Mouse (Mus musculus): ENCODE results near the gene Satb2.

Gene Satb2

DNA sequence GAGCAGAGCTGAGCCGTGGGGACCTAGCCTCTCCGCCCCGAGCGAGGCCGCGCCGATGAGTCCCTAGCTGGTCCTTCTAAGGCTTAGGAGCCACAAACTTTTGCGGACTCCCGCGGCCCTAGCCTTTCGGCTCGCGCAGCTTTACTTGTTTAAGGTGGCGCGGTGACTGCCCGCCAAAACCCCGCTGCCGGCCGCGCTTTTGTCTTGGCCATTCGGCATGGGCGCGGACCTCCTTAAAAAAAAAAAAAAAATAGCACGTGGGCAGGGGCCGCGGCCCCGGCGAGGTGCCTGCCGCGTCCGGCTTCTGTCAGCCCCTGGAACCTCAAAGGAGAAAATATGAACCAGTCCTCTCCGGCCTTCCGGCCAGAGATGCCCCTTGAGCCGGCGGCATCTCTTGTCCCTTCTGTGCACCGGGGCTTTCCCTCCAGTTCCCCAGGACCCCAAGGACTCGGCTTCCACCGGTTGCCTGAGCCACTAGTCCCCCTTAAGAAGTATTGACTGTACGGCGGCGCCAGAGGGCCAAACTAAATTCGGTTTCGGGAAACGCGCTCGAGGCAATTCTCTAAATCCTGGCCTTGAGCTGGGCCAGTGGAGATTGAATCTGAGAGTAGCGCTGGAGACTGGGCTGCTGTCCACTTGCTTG, 5.4 kb downstream of the Satb2 start:
- peak; percentile 97 for DNase-seq

GRCm38 (mm10) chr1:56972251-56972949, 6.0 kb downstream of the Satb2 start:
- DNase-seq = peak; percentile 70

- DNase-seq = no peak
These were observed 6.6 kb downstream of the Satb2 start for GRCm38 (mm10) chr1:56971942-56972250.

DNA sequence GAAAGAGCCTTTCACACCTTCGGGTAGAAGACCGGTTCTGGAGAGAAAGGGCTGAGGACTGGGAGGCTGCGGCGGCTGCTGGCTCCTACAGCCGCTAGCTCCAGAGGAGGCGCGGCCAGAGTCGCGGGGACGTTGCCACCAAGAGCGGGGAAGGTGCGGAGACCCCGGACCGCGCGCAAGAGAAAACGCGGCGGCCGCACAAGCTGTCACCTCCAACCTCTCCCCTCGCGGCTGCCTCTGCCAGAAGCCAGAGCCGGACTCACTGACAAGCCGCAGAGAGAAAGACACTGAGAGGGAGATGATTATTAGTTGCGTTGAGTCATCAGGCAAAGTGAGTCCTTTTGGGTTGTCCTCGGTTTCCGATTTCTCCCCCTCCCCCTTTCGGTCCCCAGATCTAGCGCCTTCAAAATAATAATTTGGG, 7.0 kb downstream of the Satb2 start:
- peak; percentile 50 for DNase-seq

GRCm38 (mm10) chr1:56970740-56971141, 7.7 kb downstream of the Satb2 start:
- peak; percentile 54 for DNase-seq

- peak; percentile 28 for DNase-seq
These were observed 8.8 kb downstream of the Satb2 start for GRCm38 (mm10) chr1:56969364-56970360.

DNA sequence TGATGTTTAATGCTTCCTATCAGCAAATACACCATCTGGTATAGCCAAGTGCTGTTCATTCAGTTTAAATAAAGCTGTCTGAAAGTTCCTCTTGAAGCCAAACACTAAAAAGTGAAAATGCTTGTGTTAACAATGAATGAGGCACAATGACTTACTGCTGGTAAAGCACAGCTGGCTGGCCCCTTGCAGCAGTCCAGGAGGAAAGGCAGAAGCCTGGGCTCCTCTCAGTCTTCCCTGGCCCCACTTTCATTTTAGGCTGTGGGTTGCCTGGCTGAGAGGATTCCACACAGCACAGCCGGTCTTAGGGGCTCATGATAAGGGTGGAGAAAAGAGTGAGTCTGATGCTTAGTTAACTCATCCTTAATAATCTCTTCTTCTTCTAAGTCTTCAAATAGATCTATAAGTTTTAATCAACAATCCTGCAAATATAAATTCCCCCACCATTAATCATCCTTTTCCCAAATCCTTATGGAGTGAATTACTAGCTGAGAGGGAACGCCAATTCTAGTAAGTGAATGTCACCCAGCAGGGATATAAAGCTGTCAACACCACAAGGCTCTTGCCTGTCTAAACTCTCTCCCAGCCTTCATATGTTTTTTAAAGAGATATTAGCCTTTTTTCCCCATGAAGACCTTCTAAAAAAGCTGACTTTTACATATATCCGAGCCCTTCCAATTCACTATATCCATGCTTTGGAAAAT, 12.4 kb downstream of the Satb2 start:
- DNase-seq = no peak

DNA sequence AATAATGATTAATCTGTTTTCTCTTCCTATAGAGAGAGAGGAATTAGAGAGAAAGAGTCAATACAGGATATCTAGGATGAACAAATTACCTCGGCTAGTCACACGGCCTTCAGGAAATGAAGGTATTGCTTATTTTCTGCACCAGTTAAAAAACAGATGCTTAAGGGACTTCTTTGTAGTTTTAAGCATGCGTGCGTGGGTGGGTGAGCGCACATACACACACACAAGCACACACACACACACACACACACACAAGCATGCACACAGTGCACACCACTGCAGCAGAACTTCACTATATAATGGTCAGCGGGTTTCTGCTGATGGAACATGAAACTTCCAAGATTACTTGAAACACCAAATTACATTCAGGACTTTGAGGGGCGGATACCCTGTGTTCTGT, 14.0 kb downstream of the Satb2 start:
- DNase-seq = no peak

DNA sequence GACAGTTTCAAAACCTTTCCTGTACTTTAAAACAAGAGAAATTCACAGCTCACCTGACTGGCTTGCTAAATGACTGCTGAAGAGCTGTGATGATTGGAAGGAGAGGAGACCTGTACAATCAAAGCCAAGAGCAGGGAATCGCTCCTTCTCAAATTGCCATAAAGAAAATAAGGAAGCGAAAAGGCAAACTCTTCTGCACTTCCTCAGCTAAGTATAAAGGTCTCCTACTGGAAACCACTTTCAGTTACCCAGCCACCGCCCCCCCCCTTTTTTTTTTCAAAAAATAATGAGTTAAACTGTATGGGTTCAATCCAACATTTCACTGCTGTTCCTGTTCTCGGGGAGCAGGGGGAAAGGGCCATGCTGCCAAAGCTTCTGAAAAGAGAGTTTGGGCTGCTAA, 15.2 kb downstream of the Satb2 start:
- no peak for DNase-seq

DNA sequence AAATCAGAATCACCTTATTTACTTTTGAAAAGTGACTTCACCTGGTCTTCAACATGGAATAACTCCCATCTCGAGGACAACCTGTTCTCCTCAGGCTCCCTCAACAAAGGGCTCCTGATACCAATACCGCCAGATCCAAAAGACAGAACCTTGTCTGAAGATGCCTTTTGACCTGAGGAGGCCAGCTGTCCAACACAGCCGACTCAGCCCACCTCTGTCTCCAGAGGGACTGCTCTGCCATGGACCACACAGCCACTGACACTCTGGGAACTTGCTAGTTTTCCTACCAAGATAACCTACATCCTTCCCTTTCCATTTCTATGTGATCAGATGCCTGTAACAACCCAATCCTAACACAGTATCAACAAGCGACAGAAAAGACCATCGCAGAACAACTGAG, 19.5 kb downstream of the Satb2 start:
- no peak for DNase-seq

DNA sequence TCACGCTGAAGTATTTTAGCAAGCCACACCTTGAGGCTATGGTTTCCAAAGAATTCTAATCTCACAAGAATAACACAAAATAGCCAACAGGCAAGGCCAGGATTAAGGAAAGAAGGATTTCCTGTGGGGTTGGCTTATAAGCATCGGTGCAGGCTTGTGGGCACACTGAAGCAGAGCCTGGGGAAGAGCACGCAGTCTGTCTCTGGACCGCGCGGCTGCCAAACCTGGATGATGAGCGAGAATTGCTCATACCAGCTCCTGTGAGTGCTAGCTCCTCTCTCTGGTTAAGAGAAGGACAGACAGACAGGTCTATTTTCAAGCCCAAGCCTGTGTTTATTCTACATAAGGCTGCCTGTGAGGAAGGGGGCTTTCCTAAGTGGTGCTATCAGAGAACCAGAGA, 20.5 kb downstream of the Satb2 start:
- no peak for DNase-seq

DNA sequence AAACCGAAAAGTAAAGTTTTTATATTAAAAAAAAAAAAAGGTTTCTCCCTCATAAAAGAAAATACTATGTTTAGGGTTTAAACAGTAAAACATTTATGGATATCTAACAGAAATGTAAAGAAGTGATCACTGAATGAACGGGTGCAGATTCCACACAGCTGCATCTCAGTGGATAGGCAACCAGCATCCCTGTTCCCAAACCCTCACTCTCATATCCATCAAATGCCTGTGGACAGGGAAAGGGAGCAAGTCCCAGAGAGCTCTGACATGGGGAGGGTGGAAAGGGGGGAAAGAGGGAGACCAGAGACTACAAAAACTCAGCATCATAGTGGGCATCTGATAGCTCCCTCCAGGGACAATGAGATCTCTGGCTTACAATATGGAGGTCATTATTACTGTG, 21.6 kb downstream of the Satb2 start:
- no peak for DNase-seq

- no peak for DNase-seq
These were observed 22.7 kb downstream of the Satb2 start for GRCm38 (mm10) chr1:56955739-56956085.

DNA sequence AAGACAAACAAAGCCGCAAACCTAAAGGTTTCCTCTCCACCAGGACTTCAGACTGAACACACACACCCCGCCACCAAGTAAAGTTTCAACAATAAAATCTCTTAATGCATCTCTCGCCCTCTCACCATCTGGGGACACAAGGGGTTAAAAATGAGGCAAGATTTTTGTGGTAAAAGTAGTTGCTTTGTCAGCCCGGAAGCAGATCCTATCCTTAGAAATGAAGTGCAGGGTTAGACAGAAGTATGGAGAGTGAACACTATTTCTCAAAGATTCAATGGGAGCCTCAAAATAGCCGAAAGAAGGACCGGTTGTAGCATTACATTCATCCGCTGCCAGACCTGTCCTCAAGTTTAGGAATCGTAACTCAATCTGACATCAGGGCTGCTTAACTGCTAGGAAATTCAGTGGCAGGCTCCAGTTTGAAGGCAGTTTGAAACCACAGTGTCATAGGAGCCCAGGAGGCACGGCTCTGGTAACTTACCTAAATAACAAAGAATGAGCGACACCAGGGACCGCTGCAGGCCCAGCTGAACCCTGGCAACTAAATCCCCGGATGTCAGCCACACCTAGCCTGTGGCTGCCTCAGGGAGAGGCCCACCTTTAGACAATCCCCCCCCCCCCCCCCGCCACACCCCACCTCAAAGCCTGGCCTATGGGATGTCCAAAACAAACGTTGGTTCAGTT, 23.3 kb downstream of the Satb2 start:
- DNase-seq = no peak

DNA sequence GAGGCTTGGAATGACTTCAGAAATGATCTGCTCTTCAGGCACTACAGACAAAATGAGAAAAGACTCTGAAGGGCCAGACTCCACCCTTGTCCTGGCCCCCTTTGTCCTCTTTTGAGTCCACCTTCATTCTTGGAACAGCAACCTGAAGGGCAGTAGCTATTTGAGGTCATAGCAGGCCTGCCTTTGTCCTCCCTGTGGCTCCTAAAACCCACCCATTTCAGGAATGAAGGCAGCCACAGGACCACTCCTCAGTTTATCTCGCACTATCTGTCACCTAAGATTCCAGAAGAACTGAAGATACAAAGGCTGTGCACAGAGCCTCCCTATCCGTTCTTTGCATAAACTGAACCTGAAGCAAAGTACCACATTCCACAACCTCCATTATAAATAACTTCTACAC, 24.9 kb downstream of the Satb2 start:
- no peak for DNase-seq

DNA sequence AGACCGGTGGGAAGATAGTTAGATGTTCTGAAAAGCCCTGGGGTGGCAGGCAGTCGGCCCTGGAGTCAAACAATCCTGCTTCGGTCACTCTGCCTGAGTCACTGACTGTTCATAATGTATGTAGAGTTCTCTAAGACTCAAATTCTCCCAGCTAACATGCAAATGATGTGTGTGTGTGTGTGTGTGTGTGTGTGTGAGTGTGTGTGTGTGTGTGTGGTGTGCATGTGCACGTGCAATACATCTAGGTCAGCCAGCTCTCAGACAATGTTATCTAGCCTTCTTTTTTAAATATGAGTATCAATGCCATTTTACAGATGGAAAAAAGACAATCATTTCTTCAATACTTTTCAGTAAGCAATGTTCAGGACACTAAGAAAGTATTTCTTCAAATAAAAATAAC, 26.5 kb downstream of the Satb2 start:
- DNase-seq = no peak

DNA sequence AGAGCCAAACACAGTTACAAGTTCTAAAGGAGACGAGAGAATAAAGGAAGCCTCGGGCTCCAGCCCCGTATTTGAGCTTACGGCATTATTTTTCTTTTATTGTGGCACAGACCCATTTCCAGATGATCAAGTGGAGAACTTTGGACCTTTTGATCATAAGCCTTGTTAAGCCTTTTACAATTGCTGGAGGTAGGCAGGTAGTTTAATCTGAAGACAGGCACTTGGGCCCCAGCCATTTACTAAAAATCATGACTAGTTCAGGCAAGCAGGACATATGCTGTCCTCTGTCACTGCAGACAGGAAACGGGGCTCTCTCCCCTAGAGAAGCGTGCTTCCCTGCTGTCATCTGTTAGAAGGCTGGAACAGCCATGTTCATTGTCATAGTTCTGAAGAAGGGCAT, 26.9 kb downstream of the Satb2 start:
- no peak for DNase-seq

DNA sequence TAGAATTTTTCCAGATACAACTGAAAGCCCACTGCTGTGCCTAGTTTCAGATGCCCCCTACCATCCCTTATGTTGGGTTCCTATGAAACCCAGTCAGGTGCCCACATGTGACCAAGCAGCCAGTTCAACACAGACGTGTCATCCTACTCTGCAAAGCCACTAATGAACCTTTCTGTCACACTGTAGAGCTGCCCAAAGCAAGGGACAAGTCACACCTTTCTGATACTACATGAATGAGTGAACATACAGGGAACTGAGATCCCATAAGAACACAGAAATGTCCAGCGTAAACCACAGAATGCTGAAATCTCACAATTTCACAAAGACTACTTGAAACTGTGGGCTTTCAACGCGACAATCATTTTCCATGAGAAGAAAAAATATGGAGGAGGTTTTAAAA, 39.0 kb downstream of the Satb2 start:
- DNase-seq = no peak

DNA sequence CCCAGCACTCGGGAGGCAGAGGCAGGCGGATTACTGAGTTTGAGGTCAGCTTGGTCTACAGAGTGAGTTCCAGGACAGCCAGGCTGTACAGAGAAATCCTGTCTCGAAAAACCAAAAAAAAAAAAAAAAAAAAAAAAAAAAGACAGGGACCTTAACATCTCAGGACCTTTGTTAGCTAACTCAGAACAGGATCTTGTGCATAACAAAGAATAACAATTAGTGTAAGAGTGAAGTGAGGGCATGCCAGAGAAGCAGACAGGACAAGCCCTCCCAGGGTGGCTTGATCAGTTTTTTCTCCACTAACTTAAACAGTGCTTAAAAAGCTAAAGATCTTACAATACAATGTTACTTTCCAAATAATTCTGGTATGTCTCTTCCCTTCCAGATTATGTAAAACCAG, 40.0 kb downstream of the Satb2 start:
- no peak for DNase-seq

DNA sequence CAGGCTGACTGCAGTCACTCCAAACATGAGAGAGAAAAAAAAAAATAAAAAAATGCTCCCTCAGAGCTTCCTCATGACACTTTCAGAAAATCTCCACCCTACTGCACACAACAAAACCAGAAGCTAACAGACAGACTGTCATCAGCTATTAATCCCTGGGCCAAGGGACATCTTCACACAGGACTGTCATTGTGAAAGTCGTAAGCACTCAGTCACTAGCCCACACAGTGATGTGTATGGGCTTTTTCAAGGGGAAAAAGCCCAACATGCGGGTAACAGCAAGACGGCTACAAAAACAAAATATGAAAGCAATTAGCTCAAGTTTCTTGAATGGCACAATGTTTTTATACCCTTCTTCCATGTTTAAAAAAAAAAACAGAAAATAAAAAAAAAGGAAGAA, 41.9 kb downstream of the Satb2 start:
- no peak for DNase-seq

DNA sequence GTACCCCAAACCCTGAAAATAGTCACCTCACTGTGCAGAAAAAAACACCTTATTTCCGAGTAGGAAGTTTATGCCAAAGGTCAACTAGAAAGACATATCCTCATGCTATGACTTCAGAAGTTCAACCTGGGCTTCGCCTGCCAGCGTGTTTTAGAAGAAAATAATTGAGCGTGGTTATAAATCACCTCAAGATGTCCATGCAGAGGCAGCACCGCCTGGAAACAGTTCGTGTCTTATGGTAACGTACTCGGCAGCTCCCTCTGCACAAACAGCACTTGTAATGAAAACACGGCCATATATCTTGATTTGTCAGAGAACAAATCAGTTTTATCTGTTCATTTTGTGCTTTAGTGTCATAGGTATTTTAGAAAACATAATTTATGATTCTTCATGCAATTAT, 44.6 kb downstream of the Satb2 start:
- DNase-seq = no peak

GRCm38 (mm10) chr1:56930096-56930495, 48.4 kb downstream of the Satb2 start:
- DNase-seq = no peak

DNA sequence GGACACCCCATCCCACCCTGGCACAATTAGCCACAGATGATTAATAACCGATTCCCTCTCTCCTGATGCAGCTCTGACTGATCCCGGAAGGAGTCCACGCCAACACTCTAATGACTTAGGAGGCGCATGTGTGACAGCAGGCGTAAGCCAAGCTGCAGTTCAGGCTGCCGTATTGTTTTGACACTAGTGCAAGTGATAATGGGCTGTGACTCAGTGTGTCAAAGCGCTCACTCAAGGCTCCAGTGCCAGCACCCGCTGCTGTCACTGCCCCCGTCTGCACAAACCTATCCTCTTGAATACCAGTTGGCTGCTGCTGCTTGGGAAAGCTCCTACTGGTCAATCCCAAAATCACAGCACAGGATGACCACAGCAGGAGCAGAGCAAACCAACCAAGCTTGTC, 49.7 kb downstream of the Satb2 start:
- DNase-seq = peak; percentile 1
